Mouse (Mus musculus): ENCODE results near the gene Ddx54.

DNA sequence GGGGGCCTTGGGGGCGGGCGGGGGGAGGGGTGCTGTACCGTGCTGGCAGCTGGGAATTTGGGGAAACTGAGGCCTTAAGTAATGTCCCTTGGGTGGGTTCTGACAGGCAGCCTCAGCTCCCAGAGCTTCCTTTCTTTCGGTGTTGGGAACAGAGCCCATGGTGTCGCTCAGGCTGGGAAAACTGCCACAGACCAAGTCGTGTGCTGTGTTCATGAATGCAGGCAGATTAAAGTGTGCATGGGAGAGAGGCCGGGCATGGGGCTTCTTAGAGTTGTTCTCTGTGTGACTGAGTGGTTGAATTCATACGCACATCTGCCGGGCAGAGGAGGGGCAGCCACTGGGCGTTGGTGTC, 9.3 kb downstream of the Ddx54 start:
- TF ChIP-seq EP300 (IDR thresholded peaks at IDR 0.05; ENCODE audit: low read length) (no peak), USF2 (conservative IDR thresholded peaks at IDR 0.05; ENCODE audit: low read depth, low read length) (no peak), MXI1 (IDR thresholded peaks at IDR 0.05; ENCODE audit: low read depth, low read length) (no peak), MAX (IDR thresholded peaks at IDR 0.05; ENCODE audit: low read length) (no peak)

All from CH12.LX (cell line).